Mouse (Mus musculus) heart, embryonic 13.5 days (tissue): ENCODE results near the gene Rap1b. TPM values are rescaled to one million over a fixed set of nuclear protein-coding genes. Genes with fewer than 3 reads are reported as not detected.

Source experiments
- ATAC-seq: fragments of 200-750 bp; cut with Nextera tagmentation; 2 replicates; pipeline ENCODE4 v1.8.0; 2017; ENCODE audit warnings: moderate TSS enrichment; ENCODE audit not compliant: insufficient number of reproducible peaks, low FRiP score, low TSS enrichment; ENCODE audit errors: extremely low read depth
- H3K27ac ChIP-seq: fragments of 300-500 bp; sonication (generic); replicated peaks from 2 replicates; pipeline ENCODE4 v1.5.1; 2015; ENCODE audit warnings: moderate library complexity, mild to moderate bottlenecking, inconsistent platforms
- H3K27me3 ChIP-seq: fragments of 300-500 bp; sonication (generic); replicated peaks from 2 replicates; pipeline ENCODE4 v1.6.1; 2015; ENCODE audit warnings: mild to moderate bottlenecking, inconsistent platforms
- H3K36me3 ChIP-seq: fragments of 300-500 bp; sonication (generic); 2 replicates; pipeline ENCODE4 v1.6.1; 2015; ENCODE audit warnings: mild to moderate bottlenecking, inconsistent platforms
- H3K4me1 ChIP-seq: fragments of 300-500 bp; sonication (generic); 2 replicates; pipeline ENCODE4 v1.6.1; 2015; ENCODE audit warnings: inconsistent platforms
- H3K4me2 ChIP-seq: fragments of 300-500 bp; sonication (generic); 2 replicates; pipeline ENCODE4 v1.6.1; 2015; ENCODE audit warnings: inconsistent platforms, mild to moderate bottlenecking, moderate library complexity
- H3K4me3 ChIP-seq: fragments of 300-500 bp; sonication (generic); 2 replicates; pipeline ENCODE4 v1.5.1; 2015; ENCODE audit warnings: moderate library complexity, mild to moderate bottlenecking, inconsistent platforms
- H3K9ac ChIP-seq: fragments of 300-500 bp; sonication (generic); 2 replicates; pipeline ENCODE4 v1.6.1; 2015; ENCODE audit warnings: inconsistent platforms, mild to moderate bottlenecking, moderate library complexity
- H3K9me3 ChIP-seq: fragments of 300-500 bp; sonication (generic); 2 replicates; pipeline ENCODE4 v1.6.1; 2016; ENCODE audit warnings: inconsistent platforms
- WGBS: fragments of 180-500 bp; shearing (Covaris S2); methylation state at CpG from one replicate; pipeline ENCODE4 v1.1.7; 2015; ENCODE audit warnings: mixed read lengths; 5-methylcytosine and 5-hydroxymethylcytosine counted together
- polyA plus RNA-seq: library from polyadenylated mRNA; unstranded; fragments of >200 nt; fragmentation: Nextera tagmentation; extraction: Ambion mirVana; gene quantifications from 2 replicates; pipeline ENCODE4 v1.2.1, GENCODE M21; 2015

Gene Rap1b
- polyA plus RNA-seq, 1 experiment from 2014 or later = 119 TPM

DNA sequence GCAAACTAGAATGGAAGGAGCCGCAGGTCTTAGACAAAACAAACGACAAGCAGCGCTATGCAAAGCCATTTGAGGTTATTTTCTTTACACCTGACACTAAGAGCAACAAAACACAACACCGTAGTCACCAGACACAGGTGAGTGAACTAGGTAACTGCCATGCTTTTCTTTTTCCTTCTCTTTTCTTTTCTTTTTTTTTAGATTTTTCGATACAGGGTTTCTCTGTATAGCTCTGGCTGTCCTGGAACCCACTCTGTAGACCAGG is 79.0 kb downstream of the Rap1b start:
- Histone ChIP-seq H3K9me3 (no peaks in the 10 kb centered on the region), H3K4me2 (no peak overlapping the region), H3K4me1 (no peaks in the 10 kb centered on the region), H3K9ac (no peak overlapping the region), H3K4me3 (no peak overlapping the region), H3K27ac (no peak overlapping the region), H3K27me3 (no peaks in the 10 kb centered on the region), H3K36me3 (peaks cover 92% of the 10 kb centered on the region)
- ATAC-seq = no peak
- WGBS = 94% methylated on average over 5 of the region's 5 CpGs

DNA sequence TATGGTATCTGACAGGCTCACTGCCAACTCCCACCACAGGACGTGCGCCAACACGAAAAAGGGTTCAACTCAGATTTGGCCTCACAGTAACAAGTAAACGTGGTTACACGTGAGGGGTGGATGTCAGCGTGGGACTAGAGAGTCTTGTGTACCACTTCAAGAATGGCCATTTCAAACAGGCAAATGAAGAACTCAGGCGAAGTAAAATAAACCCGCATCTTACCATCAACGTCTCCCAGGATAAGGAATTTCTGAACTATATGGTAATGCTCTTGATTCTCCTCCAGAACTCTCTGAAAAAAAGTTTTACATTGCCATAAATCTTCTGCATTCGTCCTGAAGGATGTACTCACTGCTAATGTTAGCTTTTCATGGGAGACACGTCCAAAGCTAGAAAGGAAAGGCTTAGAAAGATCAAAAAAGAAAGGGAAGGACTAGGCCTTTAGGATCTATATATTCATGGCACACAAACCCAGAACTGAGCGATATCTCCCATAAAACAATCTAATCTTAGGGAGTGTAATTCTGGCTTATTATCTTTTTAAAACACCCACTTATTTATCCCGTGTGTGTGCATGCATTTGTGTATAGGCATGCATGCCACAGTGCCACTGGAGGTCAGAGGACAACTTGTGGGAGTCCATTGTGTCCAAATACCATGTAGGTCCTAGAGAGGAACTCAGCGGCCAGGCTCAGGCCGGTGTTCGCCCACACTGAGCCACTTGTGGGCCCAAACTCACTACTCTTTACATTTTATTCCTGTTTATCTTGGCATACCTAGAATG is 79.5 kb downstream of the Rap1b start:
- no peaks in the 10 kb centered on the region for H3K4me1 ChIP-seq
- no peak overlapping the region for H3K27ac ChIP-seq
- no peak overlapping the region for H3K4me3 ChIP-seq
- no peaks in the 10 kb centered on the region for H3K9me3 ChIP-seq
- no peaks in the 10 kb centered on the region for H3K27me3 ChIP-seq
- peaks cover 92% of the 10 kb centered on the region for H3K36me3 ChIP-seq
- no peak for ATAC-seq
- H3K4me2 ChIP-seq = no peak overlapping the region
- WGBS = 86% methylated on average over 16 of the region's 16 CpGs
- H3K9ac ChIP-seq = no peak overlapping the region

DNA sequence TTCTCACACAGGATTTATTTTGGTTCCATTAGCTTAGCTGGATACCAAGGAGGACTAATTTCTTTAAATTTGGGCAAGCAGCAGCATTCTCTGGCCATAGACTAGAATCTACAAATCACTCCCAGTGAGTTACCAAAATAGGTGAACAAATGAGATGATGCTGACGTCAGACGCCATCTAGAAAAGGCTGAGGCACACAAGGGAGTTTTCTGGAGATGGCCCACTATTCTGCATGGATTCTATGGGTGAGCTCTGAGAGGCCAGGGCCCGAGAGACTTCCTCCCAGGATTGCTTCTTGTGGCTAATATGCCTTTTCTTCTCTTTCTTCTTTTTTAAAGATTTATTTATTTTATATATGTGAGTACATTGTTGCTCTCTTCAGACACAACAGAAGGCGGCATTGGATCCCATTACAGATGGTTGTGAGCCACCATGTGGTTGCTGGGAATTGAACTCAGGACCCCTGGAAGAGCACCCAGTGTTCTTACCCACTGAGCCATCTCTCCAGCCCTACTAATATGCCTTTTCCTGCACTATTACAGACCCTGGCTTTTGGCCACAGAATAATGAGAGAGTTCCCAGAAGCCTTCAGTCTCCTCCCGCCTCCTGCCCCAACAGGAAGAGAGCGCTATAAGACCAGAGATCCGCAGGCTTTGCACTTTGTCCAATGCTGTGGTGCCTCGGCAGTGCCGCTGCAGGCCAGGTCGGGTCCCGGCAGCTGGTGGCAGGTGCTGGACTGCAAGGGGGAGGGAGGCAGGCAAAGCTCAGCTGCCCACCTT is 80.5 kb downstream of the Rap1b start:
- H3K27me3 ChIP-seq = no peaks in the 10 kb centered on the region
- peaks cover 92% of the 10 kb centered on the region for H3K36me3 ChIP-seq
- no peak overlapping the region for H3K27ac ChIP-seq
- no peak overlapping the region for H3K4me3 ChIP-seq
- no peaks in the 10 kb centered on the region for H3K9me3 ChIP-seq
- H3K9ac ChIP-seq = no peak overlapping the region
- ATAC-seq = no peak
- no peaks in the 10 kb centered on the region for H3K4me1 ChIP-seq
- H3K4me2 ChIP-seq = no peak overlapping the region
- 90% methylated on average over 11 of the region's 11 CpGs for WGBS

GRCm38 (mm10) chr10:117764598-117764997 is 81.2 kb downstream of the Rap1b start:
- 84% methylated on average over 6 of the region's 6 CpGs for WGBS

More at GRCm38 (mm10) chr10:117764598-117764997, 81.2 kb downstream of the Rap1b start:
- H3K27me3 ChIP-seq = no peaks in the 10 kb centered on the region
- no peak overlapping the region for H3K4me2 ChIP-seq
- H3K9me3 ChIP-seq = no peaks in the 10 kb centered on the region
- H3K4me3 ChIP-seq = no peak overlapping the region
- ATAC-seq = no peak
- H3K9ac ChIP-seq = no peak overlapping the region
- no peak overlapping the region for H3K27ac ChIP-seq
- no peaks in the 10 kb centered on the region for H3K4me1 ChIP-seq
- peaks cover 92% of the 10 kb centered on the region for H3K36me3 ChIP-seq

Other genes starting within 250 kb of the Rap1b start
- gene Cpm, start 216.5 kb downstream of the Rap1b start, polyA plus RNA-seq = 2.4 and 3.1 TPM in 2 replicates
- gene Mdm2, start 135.3 kb downstream of the Rap1b start, polyA plus RNA-seq = 38.7 and 41.5 TPM in 2 replicates
- 8.2 and 8.5 TPM in 2 replicates for gene Slc35e3, start 99.7 kb downstream of the Rap1b start, polyA plus RNA-seq
- 40.2 and 44.1 TPM in 2 replicates for gene Nup107, start 53.3 kb downstream of the Rap1b start, polyA plus RNA-seq